Mouse (Mus musculus) heart, adult 8-10 months (tissue): Measurements from ENCODE around the gene Gnas. TPM values are rescaled to one million over a fixed set of nuclear protein-coding genes. Genes with fewer than 3 reads are reported as not detected.
"Not testable (repeated sequence)": the region's sequence is repeated elsewhere in the genome, so short reads cannot be mapped to it uniquely, and the experiment has no call there.

Source experiments
- DNase-seq: peaks from one replicate; pipeline ENCODE4 v3.0.0; 2022; ENCODE audit warnings: low spot score
- microRNA-seq: library from miRNA; unstranded; fragments of <30 nt; microRNA quantifications from one replicate; pipeline ENCODE4 v1.2.0, GENCODE M21; 2022
- total RNA-seq, 4 experiments: library from RNA; stranded (reverse); gene quantifications; 2 replicates each; pipeline ENCODE4 v1.2.4; 2022

Gnas gene
- total RNA-seq, 4 experiments from 2014 or later = 1,172 to 1,307 (median 1,221) TPM

- not testable (repeated sequence) for DNase-seq
Measured at GRCm38 (mm10) chr2:174346999-174347668, 63.0 kb downstream of the Gnas start.

- DNase-seq = no peak
Measured at GRCm38 (mm10) chr2:174358516-174358915, 74.4 kb downstream of the Gnas start.

GRCm38 (mm10) chr2:174359656-174360055, 75.5 kb downstream of the Gnas start:
- DNase-seq = no peak

DNA sequence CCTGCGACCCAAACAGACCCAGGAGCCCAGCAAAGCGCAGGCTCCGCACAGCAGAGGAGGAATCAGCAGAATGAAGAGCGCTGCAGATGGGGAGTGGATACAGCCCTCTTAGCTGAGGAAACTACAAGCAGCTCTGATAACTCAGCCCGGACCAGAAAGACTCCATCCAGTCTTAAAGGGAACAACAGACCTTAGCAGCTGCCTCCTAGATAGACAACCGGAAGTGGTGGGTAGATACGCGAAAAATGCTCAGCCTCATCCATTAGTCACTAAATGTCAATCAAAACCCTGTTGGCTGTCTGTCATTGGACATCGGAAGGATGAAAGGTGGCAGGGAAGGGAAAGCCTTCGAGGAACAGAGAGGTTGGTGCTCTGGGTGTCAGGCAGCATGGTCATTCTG, 82.5 kb downstream of the Gnas start:
- DNase-seq = no peak

DNA sequence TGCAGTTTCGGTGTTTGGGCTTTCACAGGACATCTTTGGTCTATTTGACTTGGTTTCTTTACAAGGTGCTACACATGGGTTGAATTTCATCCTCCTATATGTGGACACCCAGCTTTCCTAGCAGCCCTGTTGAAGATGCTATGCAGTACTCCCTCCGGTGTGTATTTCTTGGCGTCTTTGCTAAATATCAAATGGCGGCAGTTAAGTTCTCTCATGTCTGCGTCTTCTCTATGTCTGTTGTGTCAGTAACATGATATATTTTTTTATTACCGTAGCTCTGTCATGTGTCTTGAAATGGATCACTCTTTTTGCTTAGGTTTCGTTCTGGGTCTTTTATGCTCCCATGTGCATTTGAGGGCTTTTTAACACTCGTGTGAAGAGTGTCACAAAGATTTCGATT, 96.9 kb downstream of the Gnas start:
- no peak for DNase-seq

GRCm38 (mm10) chr2:174391936-174392335, 107.8 kb downstream of the Gnas start:
- no peak for DNase-seq

GRCm38 (mm10) chr2:174392554-174392953, 108.4 kb downstream of the Gnas start:
- DNase-seq = no peak

GRCm38 (mm10) chr2:174393383-174393782, 109.3 kb downstream of the Gnas start:
- no peak for DNase-seq

Small RNAs within 50 kb of the gene (microRNA-seq; reads per million reads assigned to microRNA genes)
- gene Gm27591 = not detected
- 10.6 reads per million, percentile 26 among the genes with 10 or more reads in this experiment for gene Mir296
- gene Mir298 = 26.3 reads per million, percentile 41 among the genes with 10 or more reads in this experiment

Other genes starting within 250 kb of the Gnas start
- gene Stx16, start 208.0 kb upstream of the Gnas start, total RNA-seq = 10 to 100 TPM; 17.0 to 21.3 (median 18.8) TPM
- 10 to 100 TPM; 75.9 to 81.5 (median 77.7) TPM for gene Npepl1, start 174.0 kb upstream of the Gnas start, total RNA-seq
- 1 to 10 TPM; 1.3 to 1.7 (median 1.5) TPM for gene Gm20721, start 62.4 kb downstream of the Gnas start, total RNA-seq
- 10 to 100 TPM; 27.3 to 28.7 (median 28.4) TPM for gene Nelfcd, start 131.5 kb downstream of the Gnas start, total RNA-seq
- 10 to 100 TPM; 23.2 to 31.4 (median 25.9) TPM for gene Ctsz, start 154.7 kb downstream of the Gnas start, total RNA-seq
- gene Tubb1, start 166.4 kb downstream of the Gnas start, total RNA-seq = 10 to 100 TPM in 1 of 4 experiments, 1 to 10 TPM in 3; 4.1 to 10.8 (median 6.5) TPM
- gene Atp5e, start 179.8 kb downstream of the Gnas start, total RNA-seq = 1,000 to 10,000 TPM; 1,537 to 1,974 (median 1,684) TPM
- 10 to 100 TPM; 49.9 to 68.8 (median 58.7) TPM for gene Prelid3b, start 188.8 kb downstream of the Gnas start, total RNA-seq